Mouse (Mus musculus): ENCODE data around the gene Mylip. TPM values are rescaled to one million over a fixed set of nuclear protein-coding genes. Genes with fewer than 3 reads are reported as not detected.

The Mylip gene
- polyA plus RNA-seq, 1 experiment from 2014 or later, result 5.2 TPM

DNA sequence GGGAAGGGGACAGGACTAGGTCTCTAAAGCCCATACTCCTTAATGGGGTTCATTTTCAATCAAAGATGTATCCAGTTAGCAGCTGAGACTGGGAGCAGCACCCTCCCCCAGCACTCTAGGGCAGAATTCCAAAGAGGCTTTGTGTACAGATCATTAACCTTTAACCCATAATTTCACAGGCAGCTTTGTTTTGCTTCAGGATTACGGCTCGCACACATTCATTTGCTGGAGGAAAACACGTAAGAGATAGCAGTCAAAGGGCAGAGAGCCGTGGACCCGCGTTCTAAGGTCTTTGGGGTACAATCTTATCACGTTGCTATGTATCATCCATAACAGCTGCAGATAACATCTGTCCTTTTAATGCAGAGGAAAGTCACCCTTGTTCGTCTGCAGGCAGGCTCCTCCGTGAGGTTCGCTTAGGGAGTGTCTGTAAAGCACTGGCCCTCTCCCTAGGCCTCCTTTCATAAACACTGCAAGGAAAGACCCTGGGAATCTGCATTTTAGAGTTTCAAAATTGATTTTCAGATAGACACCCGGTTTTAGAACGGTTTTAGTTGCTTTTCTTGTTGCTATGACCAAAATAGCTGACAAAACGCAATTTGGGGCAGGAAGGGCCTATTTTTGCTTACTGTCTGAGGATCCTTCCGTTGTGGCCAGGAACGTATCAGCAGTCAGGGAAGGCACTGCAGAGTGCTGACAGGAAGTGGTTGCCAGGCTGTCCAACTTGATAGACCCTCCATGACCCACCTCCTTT, 65.7 kb downstream of the Mylip start:
- Histone ChIP-seq H3K36me3 (replicated peaks; ENCODE audit: control insufficient read depth, insufficient read depth) (no peaks in the 10 kb centered on the region), H3K4me1 (replicated peaks; ENCODE audit: control insufficient read depth, insufficient read depth, low read length) (peaks cover 14% of the 10 kb centered on the region), H3K27ac (peak overlapping the region; percentile 59), H3K4me2 (replicated peaks) (peak overlapping the region; percentile 19), H3K27me3 (ENCODE audit: control insufficient read depth, insufficient read depth, low read length) (no peaks in the 10 kb centered on the region), H3K4me3 (replicated peaks; ENCODE audit: low read length) (no peak overlapping the region), H3K9me3 (ENCODE audit: control insufficient read depth, low read length) (no peaks in the 10 kb centered on the region), H3K9ac (no peak overlapping the region)
- 18% methylated on average over 15 of the region's 15 CpGs for WGBS
- DNase-seq (ENCODE audit: low spot score) (peak; percentile 59), ATAC-seq (ENCODE audit: low FRiP score) (no peak)

DNA sequence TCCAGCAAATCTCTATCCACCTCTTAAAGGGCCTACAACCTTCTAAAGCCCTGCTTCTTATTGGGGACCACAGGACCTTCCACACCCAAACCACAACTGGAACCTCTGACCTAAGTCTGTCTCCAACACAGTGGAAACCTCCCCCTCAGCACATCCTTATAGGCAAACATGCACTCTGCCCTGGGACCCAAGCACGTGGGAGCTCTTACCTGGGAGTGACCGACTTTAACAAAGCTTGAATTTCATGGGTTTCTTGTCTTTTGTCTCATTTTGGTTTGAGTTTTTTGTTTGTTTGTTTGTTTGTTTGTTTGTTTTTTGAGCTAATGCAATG, 66.3 kb downstream of the Mylip start:
- Histone ChIP-seq H3K27ac (peak overlapping the region; percentile 59; the same call in 1 of the 2 replicates), H3K36me3 (replicated peaks; ENCODE audit: control insufficient read depth, insufficient read depth) (no peaks in the 10 kb centered on the region), H3K27me3 (ENCODE audit: control insufficient read depth, insufficient read depth, low read length) (no peaks in the 10 kb centered on the region), H3K9ac (no peak overlapping the region), H3K4me2 (replicated peaks) (no peak overlapping the region), H3K9me3 (ENCODE audit: control insufficient read depth, low read length) (no peaks in the 10 kb centered on the region), H3K4me1 (replicated peaks; ENCODE audit: control insufficient read depth, insufficient read depth, low read length) (peaks cover 14% of the 10 kb centered on the region), H3K4me3 (replicated peaks; ENCODE audit: low read length) (no peak overlapping the region)
- 78% methylated on average over 2 of the region's 2 CpGs for WGBS
- DNase-seq (ENCODE audit: low spot score) (no peak), ATAC-seq (ENCODE audit: low FRiP score) (no peak)

DNA sequence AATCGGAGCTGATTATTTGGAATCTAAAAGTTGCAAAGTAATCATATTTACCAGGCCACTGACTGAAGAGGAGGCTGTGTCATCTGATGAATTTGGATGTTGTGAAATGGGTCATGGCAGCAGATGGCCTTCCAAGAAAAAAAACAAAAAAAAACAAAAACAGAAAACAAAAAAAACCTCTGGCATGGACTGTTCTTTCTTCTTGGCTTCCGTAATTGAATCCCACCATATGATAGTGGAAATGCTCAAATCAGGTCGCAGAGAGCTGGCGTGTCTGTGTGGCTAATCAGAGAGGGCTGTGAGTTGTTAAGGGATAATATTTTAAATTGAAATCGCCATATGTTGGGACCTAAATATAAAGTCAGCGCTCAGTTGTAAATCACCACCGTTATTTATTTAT, 67.9 kb downstream of the Mylip start:
- no peak for DNase-seq (ENCODE audit: low spot score)
- no peaks in the 10 kb centered on the region; the same call in 1 of the 2 replicates for H3K27me3 ChIP-seq (ENCODE audit: control insufficient read depth, insufficient read depth, low read length)

DNA sequence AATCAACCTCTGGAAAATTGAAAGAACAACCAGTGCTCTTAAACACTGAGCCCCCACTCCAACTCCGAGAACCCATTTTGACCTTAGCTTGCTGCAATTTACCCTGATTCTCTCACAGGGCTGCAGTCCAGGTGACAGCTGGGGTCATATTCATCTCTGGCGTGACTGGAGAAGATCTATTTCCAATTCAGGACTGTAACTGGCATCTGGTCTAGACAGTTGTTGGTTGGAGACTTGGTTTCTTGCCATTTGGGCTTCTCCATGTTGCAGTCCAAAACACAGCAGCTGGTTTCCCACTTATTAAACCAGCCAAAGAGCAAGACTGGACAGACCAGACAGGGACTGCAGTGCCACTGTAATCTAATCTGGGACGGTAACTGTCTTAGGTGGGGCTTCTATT, 70.6 kb downstream of the Mylip start:
- no peaks in the 10 kb centered on the region for H3K9me3 ChIP-seq (ENCODE audit: control insufficient read depth, low read length)
- DNase-seq (ENCODE audit: low spot score) (no peak), ATAC-seq (ENCODE audit: low FRiP score) (no peak)
- H3K9ac ChIP-seq, result no peak overlapping the region
- 83% methylated on average over 3 of the region's 3 CpGs for WGBS
- H3K27ac ChIP-seq, result no peak overlapping the region
- no peaks in the 10 kb centered on the region; the same call in 1 of the 2 replicates for H3K27me3 ChIP-seq (ENCODE audit: control insufficient read depth, insufficient read depth, low read length)
- H3K36me3 ChIP-seq (replicated peaks; ENCODE audit: control insufficient read depth, insufficient read depth), result no peaks in the 10 kb centered on the region
- no peak overlapping the region for H3K4me3 ChIP-seq (replicated peaks; ENCODE audit: low read length)
- no peak overlapping the region for H3K4me2 ChIP-seq (replicated peaks)
- H3K4me1 ChIP-seq (replicated peaks; ENCODE audit: control insufficient read depth, insufficient read depth, low read length), result peaks cover 8% of the 10 kb centered on the region

More for the DNA sequence above, 67.9 kb downstream of the Mylip start:
- no peak for ATAC-seq (ENCODE audit: low FRiP score)
- no peak overlapping the region for H3K4me2 ChIP-seq (replicated peaks)
- H3K4me1 ChIP-seq (replicated peaks; ENCODE audit: control insufficient read depth, insufficient read depth, low read length), result peaks cover 14% of the 10 kb centered on the region
- WGBS, result 71% methylated on average over 7 of the region's 7 CpGs
- H3K27ac ChIP-seq, result no peak overlapping the region
- no peaks in the 10 kb centered on the region for H3K9me3 ChIP-seq (ENCODE audit: control insufficient read depth, low read length)
- no peak overlapping the region for H3K4me3 ChIP-seq (replicated peaks; ENCODE audit: low read length)
- no peaks in the 10 kb centered on the region for H3K36me3 ChIP-seq (replicated peaks; ENCODE audit: control insufficient read depth, insufficient read depth)
- no peak overlapping the region for H3K9ac ChIP-seq

DNA sequence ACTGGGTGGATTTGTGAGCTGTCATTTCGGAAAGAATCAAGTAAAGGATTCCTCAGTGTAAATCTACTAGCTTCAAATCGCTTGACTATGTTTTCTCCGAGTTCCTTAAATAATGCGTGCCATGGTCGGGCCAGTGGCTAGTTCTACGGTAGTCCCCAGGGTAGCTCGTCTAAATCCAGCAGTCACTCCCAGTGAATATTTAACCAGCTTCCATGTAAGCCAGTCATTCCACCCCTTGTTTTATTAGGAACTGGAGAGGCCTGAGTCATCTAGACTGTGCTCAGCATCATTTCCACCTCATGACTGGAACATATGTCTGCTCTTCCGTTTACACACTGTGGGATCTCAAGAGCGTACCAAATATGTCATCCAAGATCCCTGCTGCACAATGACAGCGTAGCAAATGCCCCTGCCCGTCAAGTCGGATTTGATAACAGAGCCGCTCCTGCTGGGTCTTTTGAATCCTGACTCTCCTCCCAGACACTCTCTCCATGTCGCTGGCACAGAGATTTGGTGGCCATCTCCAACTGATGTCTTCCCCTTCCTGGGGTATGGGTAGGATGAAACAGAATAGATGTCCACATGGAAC, 71.9 kb downstream of the Mylip start:
- no peak for ATAC-seq (ENCODE audit: low FRiP score)
- H3K9ac ChIP-seq, result no peak overlapping the region

More for the DNA sequence above, 71.9 kb downstream of the Mylip start:
- Histone ChIP-seq H3K27ac (no peak overlapping the region), H3K9me3 (ENCODE audit: control insufficient read depth, low read length) (no peaks in the 10 kb centered on the region), H3K4me3 (replicated peaks; ENCODE audit: low read length) (no peak overlapping the region), H3K4me1 (replicated peaks; ENCODE audit: control insufficient read depth, insufficient read depth, low read length) (no peaks in the 10 kb centered on the region), H3K27me3 (ENCODE audit: control insufficient read depth, insufficient read depth, low read length) (no peaks in the 10 kb centered on the region; the same call in 1 of the 2 replicates), H3K4me2 (replicated peaks) (no peak overlapping the region), H3K36me3 (replicated peaks; ENCODE audit: control insufficient read depth, insufficient read depth) (no peaks in the 10 kb centered on the region)
- DNase-seq (ENCODE audit: low spot score), result no peak
- 75% methylated on average over 14 of the region's 14 CpGs for WGBS

Other genes with a start within 250 kb of the Mylip start
- 35.5 and 39.5 TPM in 2 replicates for gene Gmpr, start 117.7 kb downstream of the Mylip start, polyA plus RNA-seq (2014; fragmentation: Nextera tagmentation; extraction: Ambion mirVana)

All from hindbrain, embryonic 14.5 days (tissue).